In the genomic region with DNA sequence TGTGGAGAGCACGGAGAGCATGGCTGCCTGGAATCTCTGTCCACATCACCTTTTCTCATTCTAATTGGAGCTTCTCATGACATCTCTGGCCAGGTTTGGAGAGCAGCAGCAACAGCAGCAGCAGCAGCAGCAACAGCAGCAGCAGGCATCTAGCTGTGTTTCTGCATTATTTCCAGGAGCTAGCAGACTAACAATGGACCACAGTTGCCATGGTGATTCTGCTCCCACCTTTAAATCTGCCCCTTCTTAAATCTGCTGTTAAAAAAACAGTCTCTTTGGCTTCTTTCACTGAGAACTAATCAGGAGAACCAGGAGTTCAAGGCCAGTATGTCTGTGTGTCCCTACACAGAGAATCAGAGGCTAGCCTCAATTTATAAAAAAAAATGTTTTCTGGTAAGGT, we compare ENCODE assay signal across 13 mouse cellular contexts.
"Had no signal": no experiment of that assay in that cellular context is flagged by ENCODE, and none has a peak within 500 bp of the region (broad histone marks: within the 10 kb centered on the region; RNA-seq: fewer than 3 reads in every experiment).

No protein-coding gene starts in this region.

- H3K4me2 ChIP-seq: limb, embryonic 13.5 days; neural tube, embryonic 13.5 days; stomach, embryonic 15.5 days had no signal

- H3K4me1 ChIP-seq: stomach, embryonic 15.5 days had no signal

- H3K9ac ChIP-seq: limb, embryonic 13.5 days; liver, embryonic 14.5 days; neural tube, embryonic 13.5 days; stomach, embryonic 15.5 days had no signal

- H3K27me3 ChIP-seq: limb, embryonic 13.5 days; stomach, embryonic 15.5 days had no signal

- H3K36me3 ChIP-seq: limb, embryonic 13.5 days; neural tube, embryonic 13.5 days; stomach, embryonic 15.5 days had no signal

- DNase-seq: kidney, adult 9 months; kidney, postnatal 36 days; lung, adult 18-20 months; lung, postnatal 36 days; retina, postnatal 1 day; right cerebral cortex, postnatal 4 days; spleen, adult 18-20 months; thymus, postnatal 36 days had no signal

- H3K27ac ChIP-seq: kidney, postnatal 0 days; limb, embryonic 13.5 days; liver, embryonic 14.5 days; neural tube, embryonic 13.5 days; stomach, embryonic 15.5 days had no signal

- H3K9me3 ChIP-seq: limb, embryonic 13.5 days; neural tube, embryonic 13.5 days; stomach, embryonic 15.5 days had no signal

- H3K4me3 ChIP-seq: limb, embryonic 13.5 days; neural tube, embryonic 13.5 days; stomach, embryonic 15.5 days had no signal
